Mouse (Mus musculus): Measurements from ENCODE around the gene Tmem30b.

GRCm38 (mm10) chr12:73543191-73543590, 3.0 kb downstream of the Tmem30b start:
- TF ChIP-seq EP300 (IDR thresholded peaks at IDR 0.05; ENCODE audit: low read depth) (no peak), CTCF (IDR thresholded peaks at IDR 0.05; ENCODE audit: low read depth) (no peak)

Data from heart, postnatal 0 days (tissue).